Mouse (Mus musculus): ENCODE measurements around the gene Pla2g3. TPM values are rescaled to one million over a fixed set of nuclear protein-coding genes. Genes with fewer than 3 reads are reported as not detected.

Pla2g3 gene
- total RNA-seq, 2 experiments from 2014 or later = 0.71 to 0.88 TPM

GRCm38 (mm10) chr11:3492748-3493147 lies 4.7 kb downstream of the Pla2g3 start:
- ATAC-seq (ENCODE audit: poor library complexity, severe bottlenecking) = no peak

DNA sequence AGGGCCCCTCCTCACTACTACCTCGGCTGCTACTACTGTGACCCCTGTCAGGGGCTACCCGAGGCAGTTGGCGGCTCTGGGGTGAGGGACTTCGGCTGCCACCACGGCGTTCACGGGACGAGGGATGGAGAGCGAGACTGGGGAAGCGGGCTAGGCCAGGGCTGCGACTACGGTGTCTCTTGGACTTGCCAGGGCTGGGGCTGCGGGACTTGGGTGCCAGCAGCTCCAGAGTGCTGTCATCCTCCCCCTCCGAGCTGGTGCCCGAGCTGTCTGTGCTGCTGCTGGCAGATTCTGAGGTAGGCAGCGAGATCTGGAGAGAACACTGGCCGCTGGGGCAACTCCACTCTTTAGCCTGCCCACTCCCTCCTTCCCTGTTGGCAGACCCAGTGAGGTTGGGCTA lies 6.8 kb downstream of the Pla2g3 start:
- no peak for ATAC-seq (ENCODE audit: poor library complexity, severe bottlenecking)

DNA sequence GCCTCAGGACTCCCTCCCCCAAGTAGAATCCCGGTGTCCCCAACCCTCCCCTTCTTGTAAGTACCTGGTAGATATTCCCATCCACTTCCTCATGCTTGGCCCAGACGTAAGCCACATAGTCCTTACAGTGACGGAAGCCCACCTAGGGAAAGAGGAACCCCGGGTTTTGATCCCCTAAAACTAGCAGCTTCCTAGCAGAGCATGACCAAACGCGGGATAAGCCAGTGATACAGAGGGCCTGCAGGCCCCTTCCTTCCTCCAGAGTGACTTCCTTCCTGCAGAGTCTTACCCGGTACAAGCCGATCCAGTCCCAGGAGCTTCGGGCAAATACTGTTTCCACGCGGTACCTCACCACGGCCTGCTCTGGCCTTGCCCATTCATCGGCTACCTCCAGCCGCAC lies 7.4 kb downstream of the Pla2g3 start:
- ATAC-seq (ENCODE audit: poor library complexity, severe bottlenecking) = peak; percentile 45

- ATAC-seq (ENCODE audit: poor library complexity, severe bottlenecking) = no peak
These were observed 8.7 kb downstream of the Pla2g3 start for GRCm38 (mm10) chr11:3496756-3497155.

- ATAC-seq (ENCODE audit: poor library complexity, severe bottlenecking) = no peak
These were observed 9.2 kb downstream of the Pla2g3 start for GRCm38 (mm10) chr11:3497296-3497695.

DNA sequence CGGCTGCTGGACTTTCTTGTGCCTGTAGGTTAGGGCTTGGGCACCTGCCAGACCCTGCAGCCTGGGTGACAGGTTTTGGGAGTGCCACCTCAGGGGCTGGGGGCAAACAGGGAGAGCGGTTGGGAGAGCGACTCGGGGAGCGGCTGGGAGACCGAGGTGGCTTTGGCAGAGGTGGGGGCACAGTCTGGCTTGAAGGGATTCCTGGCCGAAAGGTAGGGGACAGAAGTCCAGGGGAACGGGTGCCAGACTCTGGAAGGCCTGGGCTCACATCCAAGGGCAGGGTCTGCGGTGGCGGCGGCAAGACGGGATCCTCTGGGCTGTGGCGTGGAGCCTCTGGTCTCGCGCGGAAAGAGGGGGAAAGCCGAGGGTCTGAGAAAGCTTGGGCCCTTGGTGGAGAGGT lies 14.0 kb downstream of the Pla2g3 start:
- ATAC-seq (ENCODE audit: poor library complexity, severe bottlenecking) = no peak

- no peak for ATAC-seq (ENCODE audit: poor library complexity, severe bottlenecking)
These were observed 14.5 kb downstream of the Pla2g3 start for GRCm38 (mm10) chr11:3502459-3503072.

DNA sequence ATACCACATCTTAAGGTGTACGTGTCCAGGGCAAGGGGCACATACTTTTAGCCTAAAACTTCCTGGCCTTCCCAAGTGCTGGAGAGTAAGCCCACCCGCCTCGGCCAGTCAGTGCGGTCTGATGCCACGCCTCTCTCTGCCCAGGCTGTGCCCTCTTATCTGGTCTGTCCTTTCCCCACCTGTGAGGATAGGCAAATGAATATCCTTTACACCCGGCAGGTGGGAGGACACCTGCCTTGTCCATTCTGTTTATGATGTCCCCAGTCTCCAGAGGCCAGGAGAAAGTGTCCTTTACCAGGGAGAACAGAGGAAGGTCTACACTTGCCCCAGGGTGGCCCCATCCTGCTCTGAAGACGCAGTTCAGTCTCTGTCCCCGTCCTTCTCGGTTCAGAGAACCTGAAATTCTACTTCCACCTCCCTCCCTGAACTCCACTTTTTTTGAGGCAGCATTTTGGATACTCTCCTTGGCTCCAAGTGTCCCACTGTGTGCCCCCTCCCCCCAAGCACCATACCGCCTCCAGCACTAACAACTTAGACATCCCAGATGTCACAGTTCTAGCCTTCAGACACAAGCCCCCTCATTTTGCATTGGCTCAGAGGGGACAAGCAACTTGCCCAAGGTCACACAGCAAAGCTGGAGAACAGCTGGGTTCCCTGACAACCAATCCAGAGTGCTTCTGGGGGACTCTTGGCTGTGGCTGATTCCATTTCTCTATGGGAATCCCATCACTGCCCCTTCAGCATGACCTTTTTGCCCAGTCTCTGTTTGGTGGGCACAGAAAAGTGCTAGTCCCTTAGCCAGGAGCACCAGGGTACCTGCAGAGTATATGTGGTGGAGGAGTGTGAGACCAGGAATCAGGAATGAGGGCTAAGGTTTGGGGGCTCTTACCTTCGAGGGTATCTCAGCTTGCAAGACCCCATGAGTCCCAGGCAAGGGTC lies 15.9 kb downstream of the Pla2g3 start:
- ATAC-seq (ENCODE audit: poor library complexity, severe bottlenecking) = no peak

DNA sequence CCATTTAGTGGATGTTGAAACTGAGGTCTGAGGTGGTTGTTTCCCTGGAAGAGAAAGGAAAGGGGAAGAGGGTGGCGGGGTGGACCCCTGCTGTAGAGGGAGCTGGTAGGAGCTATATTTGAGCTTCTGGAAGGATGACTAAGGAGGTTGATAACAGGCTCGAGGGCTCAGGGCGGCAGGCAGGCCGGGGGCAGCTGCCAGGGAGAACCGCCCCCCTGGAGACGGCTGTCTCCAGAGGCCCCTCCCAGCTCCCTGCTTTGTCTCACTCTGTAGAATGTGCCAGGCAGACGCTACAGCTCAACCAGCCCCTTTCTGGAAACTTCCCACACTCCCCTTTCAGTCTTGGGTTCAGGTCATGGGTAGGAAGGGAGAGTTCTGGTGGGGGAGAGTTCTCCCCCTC lies 20.1 kb downstream of the Pla2g3 start:
- no peak for ATAC-seq (ENCODE audit: poor library complexity, severe bottlenecking)

GRCm38 (mm10) chr11:3509181-3510085 lies 21.3 kb downstream of the Pla2g3 start:
- no peak for ATAC-seq (ENCODE audit: poor library complexity, severe bottlenecking)

- ATAC-seq (ENCODE audit: poor library complexity, severe bottlenecking) = peak; percentile 70
These were observed 22.2 kb downstream of the Pla2g3 start for GRCm38 (mm10) chr11:3510321-3510720.

GRCm38 (mm10) chr11:3513291-3513690 lies 25.2 kb downstream of the Pla2g3 start:
- no peak for ATAC-seq (ENCODE audit: poor library complexity, severe bottlenecking)

DNA sequence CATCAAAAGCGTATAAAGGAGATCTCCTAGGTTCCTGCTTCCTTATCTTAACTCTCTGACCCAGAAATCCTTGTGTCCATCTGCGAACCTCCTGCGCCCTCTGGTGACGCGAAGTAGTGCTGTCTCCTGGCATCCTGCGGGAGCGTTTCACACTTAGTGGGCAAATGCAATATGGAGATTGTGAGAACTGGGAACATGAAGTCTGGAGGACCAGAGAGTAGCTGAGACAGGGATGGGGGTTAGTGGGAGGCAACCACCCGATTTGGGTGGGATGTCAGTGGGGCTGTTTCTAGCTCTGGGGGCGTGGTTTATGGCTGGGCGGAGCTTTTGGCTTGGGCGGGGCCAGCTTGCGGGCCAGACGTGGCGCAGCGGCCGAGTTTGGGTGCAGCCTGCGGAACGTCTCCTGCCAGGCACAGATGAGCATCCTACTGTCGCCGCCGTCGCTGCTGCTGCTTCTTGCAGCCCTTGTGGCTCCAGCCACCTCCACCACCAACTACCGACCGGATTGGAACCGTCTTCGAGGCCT lies 26.5 kb downstream of the Pla2g3 start, which contains the start of gene Selenom:
TSS of gene Selenom (plus strand) at position 156 of the 526 bp plus-strand sequence.
- ATAC-seq (ENCODE audit: poor library complexity, severe bottlenecking) = peak; percentile 81

DNA sequence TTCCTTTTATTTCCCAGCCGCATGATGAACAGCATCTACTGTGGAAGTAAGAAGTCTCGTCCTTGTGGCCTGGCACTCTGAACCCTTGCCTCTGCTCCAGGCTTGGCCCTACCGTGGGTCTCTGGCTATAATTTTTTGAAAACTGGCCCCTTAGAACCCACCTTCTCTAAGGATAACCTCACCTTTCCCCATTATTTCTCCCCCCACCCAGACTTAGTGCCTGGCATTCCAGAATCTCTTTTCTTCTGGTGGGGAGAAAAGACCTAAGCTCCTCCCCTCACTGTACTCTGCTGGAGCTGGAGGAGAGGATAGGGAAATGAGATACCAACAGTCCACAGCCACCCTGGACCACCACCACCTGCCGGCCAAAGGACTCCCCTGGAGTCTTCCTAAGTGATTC lies 27.1 kb downstream of the Pla2g3 start:
- ATAC-seq (ENCODE audit: poor library complexity, severe bottlenecking) = no peak

DNA sequence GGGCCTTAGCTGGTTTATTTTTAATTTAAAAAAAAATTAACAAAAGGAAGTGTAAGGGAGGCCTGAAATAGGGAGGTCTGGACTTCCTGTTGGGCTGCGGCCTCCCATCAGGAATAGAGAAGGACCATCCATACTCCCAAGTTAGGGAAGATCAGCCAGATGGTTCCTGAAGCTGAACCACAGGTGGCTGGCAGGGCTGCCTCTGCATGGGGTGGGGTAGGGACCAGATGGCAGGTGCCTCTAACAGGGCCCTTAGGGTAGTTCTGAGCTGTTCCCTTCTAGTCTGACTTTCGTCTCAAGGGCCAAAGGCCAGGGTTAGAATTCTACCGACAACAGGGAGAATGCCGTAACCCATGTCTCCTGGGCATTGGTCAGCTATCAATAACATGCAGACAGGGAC lies 27.6 kb downstream of the Pla2g3 start:
- no peak for ATAC-seq (ENCODE audit: poor library complexity, severe bottlenecking)

DNA sequence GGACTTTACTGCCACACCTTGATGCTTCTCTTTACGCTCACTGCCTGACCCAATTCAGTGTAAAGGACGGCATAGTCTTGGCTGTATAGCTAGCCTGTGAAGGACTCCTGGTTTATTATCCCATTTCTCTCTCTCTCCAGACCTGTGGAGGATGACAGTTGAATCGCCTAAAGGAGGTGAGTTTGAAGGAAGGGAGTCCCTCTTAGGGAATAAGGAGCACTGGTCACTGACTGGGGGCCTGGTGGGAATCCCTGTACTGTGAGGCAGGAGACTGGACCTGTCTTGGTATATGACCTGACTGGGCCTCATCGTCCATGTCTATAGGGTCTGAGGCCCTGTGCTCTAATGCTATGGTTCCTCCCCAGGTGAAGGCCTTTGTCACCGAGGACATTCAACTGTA lies 28.0 kb downstream of the Pla2g3 start:
- no peak for ATAC-seq (ENCODE audit: poor library complexity, severe bottlenecking)

DNA sequence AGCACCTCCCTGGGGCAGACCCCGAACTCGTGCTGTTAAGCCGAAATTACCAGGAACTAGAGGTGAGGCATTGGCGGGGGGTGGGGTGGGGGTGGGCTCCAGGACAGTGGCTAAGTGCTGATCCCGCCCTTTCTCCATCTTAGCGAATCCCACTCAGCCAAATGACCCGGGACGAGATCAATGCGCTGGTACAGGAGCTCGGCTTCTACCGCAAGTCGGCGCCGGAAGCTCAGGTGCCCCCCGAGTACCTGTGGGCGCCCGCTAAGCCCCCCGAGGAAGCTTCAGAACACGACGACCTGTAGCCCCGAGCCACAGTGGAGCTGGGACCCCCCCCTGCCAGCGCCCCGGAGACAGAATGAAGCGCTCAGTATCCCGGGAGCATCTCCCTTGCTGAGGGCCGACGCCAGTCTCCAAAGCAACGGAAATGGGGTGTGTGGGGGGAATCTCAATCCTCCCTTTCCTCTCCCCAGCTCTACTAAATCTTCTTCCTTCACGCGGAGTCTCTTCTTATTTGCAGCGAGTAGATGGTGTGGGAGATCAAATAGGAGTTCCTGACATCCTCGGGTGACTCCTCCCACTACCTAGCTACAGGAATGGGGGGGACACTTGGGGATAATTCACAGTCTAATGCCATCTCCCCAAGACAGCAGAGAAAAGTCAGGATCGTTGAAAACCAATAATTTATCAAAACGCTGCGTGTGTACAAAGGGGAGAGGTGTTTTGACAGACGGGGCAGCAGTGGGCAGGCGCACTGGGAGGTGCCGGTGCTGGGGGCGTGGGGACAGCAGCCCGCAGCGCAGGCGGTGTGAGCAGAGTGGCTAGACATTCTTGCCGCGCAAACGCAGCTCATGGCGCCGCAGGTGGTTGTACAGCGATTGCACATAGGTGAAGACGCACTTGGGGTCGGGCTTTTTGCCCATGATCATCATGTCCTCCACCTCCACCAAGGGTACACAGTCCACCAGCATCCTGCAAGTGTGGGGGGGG lies 29.1 kb downstream of the Pla2g3 start:
- peak; percentile 39 for ATAC-seq (ENCODE audit: poor library complexity, severe bottlenecking)

DNA sequence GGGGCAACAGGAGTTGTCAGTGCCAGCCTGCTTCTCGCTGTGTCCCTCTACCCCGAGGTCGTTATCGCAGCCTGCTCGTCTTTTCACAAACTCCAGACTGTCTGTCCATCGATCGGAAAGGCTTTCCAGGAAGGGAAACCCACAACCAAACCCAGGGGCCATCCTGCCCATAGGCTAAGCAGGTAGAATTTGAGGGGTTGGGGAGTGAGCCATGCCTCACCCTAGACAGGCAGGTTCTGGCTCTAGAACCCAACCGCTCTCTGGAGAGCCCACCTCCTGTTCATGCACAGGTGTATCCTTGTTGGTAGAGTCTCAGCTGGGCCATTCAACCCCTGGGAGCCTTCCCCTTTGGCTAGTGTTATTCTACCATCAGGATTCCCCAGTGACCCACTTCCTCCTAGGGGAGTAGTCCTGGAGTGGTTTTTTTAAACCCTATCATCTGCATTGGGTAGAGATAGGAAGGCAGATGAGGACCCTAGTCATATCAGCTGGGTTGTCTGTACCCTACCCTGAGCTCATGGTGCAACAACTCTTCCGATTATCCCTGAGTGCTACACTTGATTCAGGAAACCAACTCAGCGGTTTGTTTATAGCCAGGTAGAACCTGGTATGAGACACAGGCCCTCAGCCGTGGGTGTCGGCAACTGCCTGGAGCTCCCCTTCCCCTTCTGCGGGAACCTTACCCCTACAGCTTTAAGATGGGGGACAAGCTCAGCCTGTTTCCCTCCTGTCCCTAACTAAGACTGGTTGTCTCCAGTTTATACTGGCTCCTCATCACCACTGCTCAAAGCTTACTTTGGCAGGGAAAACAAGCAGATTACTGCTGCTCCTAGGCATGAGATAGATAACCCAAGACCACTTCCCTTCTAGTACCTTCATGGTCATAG lies 30.0 kb downstream of the Pla2g3 start:
- no peak for ATAC-seq (ENCODE audit: poor library complexity, severe bottlenecking)
